Mouse (Mus musculus) hindlimb bud, embryonic 11.5 days (tissue): ENCODE measurements around the gene Fam189a2.

Experiments
- DNase-seq: peaks from one replicate; pipeline ENCODE4 v3.0.0-alpha.2; 2012; ENCODE audit warnings: low read depth, low spot score; ENCODE audit errors: extremely low spot score

Fam189a2 gene

DNA sequence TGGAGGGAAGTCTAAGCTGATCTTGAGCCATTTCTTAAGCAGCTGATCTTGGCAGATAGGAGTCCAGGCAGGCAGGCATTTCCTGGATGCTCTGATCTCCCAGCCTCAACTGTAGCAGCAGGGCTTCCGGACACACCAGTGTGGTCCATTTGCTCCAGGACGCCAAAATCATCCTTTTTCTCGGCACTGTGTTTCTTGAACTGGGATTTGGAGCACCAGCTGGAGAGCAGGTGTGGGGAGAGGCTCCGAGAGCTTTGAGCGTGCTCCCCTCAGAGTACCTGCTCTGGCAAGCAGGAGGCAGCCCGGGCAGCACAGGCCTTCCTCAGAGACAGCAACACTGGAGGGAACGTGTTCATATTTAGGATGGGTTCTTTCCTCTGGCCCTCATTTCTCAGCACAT lies 87.9 kb downstream of the Fam189a2 start:
- DNase-seq: no peak

DNA sequence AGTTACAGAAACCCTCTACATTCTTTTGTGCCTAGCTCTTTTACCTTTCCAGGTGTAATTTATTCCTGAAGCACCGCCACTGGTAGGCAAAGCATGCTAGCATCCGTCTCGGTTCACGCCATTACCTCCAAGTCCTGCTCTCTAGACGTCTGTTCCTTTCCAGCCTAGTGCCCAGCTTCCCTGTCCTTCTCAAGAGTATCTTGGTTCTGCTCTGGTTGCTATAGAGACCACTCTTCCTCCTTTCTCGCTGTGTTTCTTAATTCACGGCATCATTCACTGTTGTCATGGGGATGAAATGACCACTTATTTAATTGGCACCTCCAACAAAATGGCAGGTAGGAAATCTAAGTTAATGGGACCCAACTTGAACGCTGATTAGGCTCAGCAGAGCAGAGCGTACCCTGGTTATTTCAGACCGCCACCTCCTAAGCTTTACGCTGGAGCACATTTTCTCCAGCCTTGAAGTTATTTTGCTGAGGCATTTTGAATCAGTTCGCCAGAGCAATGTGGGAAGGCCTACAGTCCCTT lies 89.3 kb downstream of the Fam189a2 start:
- no peak for DNase-seq

DNA sequence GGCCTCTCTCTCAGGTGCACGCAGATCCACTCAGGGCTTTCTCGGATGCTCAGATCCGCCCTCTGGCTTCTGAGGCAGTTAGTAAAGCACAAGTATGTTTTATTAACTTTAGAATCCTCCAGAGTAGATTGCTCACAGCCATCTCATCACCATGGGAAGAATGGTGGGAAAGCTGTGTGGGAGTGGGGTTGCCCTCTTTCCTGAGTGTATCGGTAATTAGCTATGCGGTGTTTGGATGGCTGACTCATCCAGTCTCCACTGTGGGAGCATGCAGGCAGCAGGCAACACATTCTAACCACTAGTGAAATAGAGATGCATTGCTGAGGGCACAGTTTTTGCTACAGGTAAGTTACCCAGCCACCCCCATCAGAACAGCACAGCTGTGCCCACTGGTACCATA lies 100.0 kb downstream of the Fam189a2 start:
- no peak for DNase-seq

DNA sequence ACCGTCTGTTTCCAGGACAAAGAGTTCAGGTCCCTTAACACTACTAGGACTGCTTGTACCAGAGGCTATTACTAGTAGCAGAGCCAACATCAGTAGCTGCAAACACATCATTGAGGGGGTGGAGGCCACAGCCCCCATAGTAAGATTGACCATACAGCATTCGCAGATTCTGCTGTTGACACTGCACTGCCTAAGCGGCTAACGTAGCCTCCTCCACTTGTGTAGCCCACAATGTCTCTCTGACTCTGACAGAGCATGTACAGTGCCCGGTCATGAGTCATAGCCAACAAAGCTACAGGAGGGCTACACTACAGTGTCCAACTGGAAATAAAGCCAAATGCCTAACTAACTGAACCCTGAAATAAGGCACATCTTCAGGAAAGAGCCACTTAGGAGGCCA lies 105.3 kb downstream of the Fam189a2 start:
- no peak for DNase-seq

DNA sequence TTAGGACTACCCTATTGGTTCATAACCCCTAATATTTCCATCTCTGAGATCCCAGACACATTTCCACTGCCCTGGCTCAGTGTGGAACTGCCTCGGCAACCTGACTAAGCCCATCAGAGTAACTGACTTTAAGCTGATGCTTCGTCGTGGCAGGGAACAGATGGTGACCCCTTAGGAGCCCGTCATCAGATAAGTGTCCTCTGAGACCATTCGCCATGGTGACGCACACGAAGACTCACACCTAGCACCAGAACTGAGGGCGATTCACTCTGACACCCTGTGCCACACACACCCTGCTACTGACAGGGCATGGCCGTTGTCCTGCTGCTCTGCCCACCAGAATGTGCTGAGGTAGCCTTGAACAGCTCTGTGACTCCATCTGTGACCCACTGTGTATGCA lies 106.0 kb downstream of the Fam189a2 start:
- DNase-seq: no peak

DNA sequence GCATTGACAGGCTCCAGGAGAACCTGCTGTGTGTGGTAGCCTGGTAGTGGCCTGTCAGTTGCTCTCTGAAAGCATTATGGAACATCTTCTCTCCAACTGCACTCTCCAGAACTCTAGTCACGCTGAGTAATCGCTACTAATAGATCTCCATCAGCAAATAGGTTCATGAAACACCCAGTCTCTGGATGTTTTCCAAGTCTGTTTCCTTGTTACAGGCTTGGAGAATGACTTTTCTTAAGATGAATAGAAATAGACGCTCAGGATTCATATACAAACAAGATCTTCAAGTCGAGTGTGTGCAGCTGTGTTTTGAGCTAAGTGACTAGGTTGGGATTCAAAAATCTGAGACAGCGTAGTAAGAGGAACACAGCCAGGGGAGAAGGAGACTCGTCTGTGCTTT lies 106.8 kb downstream of the Fam189a2 start:
- no peak for DNase-seq
